Mouse (Mus musculus) intestine, embryonic 14.5 days (tissue): ENCODE results near the gene Lrrc4c. TPM values are rescaled to one million over a fixed set of nuclear protein-coding genes. Genes with fewer than 3 reads are reported as not detected.

Source experiments
- ATAC-seq: fragments of 200-750 bp; cut with Nextera tagmentation; replicated peaks from 2 replicates; pipeline ENCODE4 v1.8.0; 2017; ENCODE audit warnings: low read depth, moderate number of reproducible peaks, moderate TSS enrichment, moderate library complexity; ENCODE audit not compliant: low FRiP score, low TSS enrichment
- DNase-seq: peaks from one replicate; pipeline ENCODE4 v3.0.0-alpha.2; 2018; ENCODE audit warnings: low spot score
- H3K27ac ChIP-seq: fragments of 300-500 bp; sonication (generic); 2 replicates; pipeline ENCODE4 v1.5.1; 2014; ENCODE audit warnings: low read depth, mild to moderate bottlenecking, control low read depth
- H3K27me3 ChIP-seq: fragments of 300-500 bp; sonication (generic); replicated peaks from 2 replicates; pipeline ENCODE4 v1.6.1; 2014; ENCODE audit warnings: low read length, control low read depth; ENCODE audit not compliant: control insufficient read depth, insufficient read depth
- H3K36me3 ChIP-seq: fragments of 300-500 bp; sonication (generic); 2 replicates; pipeline ENCODE4 v1.6.1; 2014; ENCODE audit warnings: low read length, control low read depth; ENCODE audit not compliant: control insufficient read depth, insufficient read depth
- H3K4me1 ChIP-seq: fragments of 300-500 bp; sonication (generic); replicated peaks from 2 replicates; pipeline ENCODE4 v1.6.1; 2014; ENCODE audit warnings: low read length, control low read depth, mixed read lengths; ENCODE audit not compliant: control insufficient read depth, insufficient read depth
- H3K4me2 ChIP-seq: fragments of 300-500 bp; sonication (generic); 2 replicates; pipeline ENCODE4 v1.6.1; 2014; ENCODE audit warnings: low read length
- H3K4me3 ChIP-seq: fragments of 300-500 bp; sonication (generic); 2 replicates; pipeline ENCODE4 v1.5.1; 2014; ENCODE audit warnings: low read depth, low read length, control low read depth, mixed read lengths
- H3K9ac ChIP-seq: fragments of 300-500 bp; sonication (generic); 2 replicates; pipeline ENCODE4 v1.6.1; 2014; ENCODE audit warnings: mild to moderate bottlenecking, low read length
- H3K9me3 ChIP-seq: fragments of 300-500 bp; sonication (generic); 2 replicates; pipeline ENCODE4 v1.6.1; 2016; ENCODE audit warnings: low read length, control low read depth; ENCODE audit not compliant: control insufficient read depth
- WGBS: fragments of 180-500 bp; shearing (Covaris S2); extraction: QIAGEN DNeasy Blood & Tissue Kit; methylation state at CpG from one replicate; pipeline ENCODE4 v1.1.7; 2014; 5-methylcytosine and 5-hydroxymethylcytosine counted together
- polyA plus RNA-seq: library from polyadenylated mRNA; unstranded; fragments of >200 nt; fragmentation: Nextera tagmentation; extraction: Ambion mirVana; gene quantifications from 2 replicates; pipeline ENCODE4 v1.2.1, GENCODE M21; 2014

Lrrc4c gene
- polyA plus RNA-seq, 1 experiment from 2014 or later, result 4.7 TPM

DNA sequence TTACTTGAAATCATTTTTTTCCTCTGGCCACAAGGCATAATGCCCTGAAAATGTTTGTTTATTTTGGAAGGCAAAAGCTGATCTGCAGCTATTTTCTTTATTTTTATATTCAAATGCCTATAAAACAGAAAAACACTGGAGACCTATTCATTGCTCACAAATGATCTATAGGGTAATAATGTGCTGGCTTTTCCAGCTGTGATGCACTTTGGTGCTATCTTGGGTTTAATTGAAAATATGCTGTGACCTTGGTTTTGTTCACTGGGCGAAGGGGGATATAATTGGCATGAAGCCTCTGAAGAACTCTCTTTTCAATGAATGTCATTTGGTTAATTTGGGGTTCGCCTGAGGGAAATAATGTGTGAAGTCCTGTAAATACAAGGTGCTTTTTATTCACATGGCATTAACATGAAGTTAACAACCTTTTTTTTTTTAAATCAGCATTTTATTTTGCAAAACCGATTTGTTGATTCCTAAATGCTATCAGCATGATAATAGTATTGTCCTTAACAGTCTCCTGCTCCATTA, 1286.8 kb downstream of the Lrrc4c start:
- no peak overlapping the region for H3K9ac ChIP-seq
- H3K27ac ChIP-seq, result no peak overlapping the region
- H3K27me3 ChIP-seq, result no peaks in the 10 kb centered on the region
- H3K4me2 ChIP-seq, result no peak overlapping the region
- DNase-seq (no peak), ATAC-seq (no peak)
- H3K9me3 ChIP-seq, result no peaks in the 10 kb centered on the region
- H3K4me3 ChIP-seq, result no peak overlapping the region
- no peaks in the 10 kb centered on the region for H3K36me3 ChIP-seq
- no peaks in the 10 kb centered on the region for H3K4me1 ChIP-seq
- 72% methylated on average over 3 of the region's 3 CpGs for WGBS

DNA sequence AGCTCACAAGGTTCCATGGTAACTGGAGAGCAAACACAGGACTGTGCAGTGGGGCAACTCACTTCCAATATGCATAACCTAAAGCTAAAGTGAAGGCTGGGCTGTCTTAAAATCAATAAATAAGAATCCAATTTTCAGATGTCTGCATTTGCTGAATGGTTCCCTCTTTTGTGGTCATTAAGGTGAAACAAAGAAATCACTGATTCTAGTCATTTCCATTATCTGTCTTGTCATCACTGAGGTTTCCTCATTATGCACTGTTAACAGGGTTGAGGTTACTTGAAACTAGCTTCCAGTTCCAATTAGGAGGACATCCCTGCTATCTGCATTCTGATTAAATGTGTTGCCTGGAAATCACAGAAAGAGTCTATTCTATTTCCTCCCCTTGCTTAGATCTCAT, 1291.5 kb downstream of the Lrrc4c start:
- H3K27ac ChIP-seq, result no peak overlapping the region
- no peaks in the 10 kb centered on the region for H3K4me1 ChIP-seq
- H3K9me3 ChIP-seq, result no peaks in the 10 kb centered on the region

DNA sequence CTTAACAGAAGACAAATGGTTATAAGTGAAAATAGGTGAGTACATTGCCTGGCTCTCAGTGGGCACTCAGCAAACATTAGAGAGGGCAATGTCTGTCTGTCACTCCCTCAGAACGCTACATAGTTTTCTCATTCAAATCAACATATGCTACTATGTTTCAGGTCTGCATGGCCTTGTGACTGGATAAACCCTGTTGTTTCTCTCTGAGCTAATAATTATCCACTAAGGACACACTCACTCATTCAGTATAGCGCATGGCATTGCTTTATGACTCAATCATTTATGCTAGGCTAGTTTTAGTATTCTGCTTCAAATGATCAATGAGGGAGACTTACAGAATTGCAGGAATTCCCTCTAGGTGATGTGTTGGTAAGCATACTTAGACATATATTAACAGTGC, 1292.6 kb downstream of the Lrrc4c start:
- no peaks in the 10 kb centered on the region for H3K4me1 ChIP-seq
- no peak overlapping the region for H3K4me3 ChIP-seq

More for the DNA sequence above, 1291.5 kb downstream of the Lrrc4c start:
- DNase-seq (no peak), ATAC-seq (no peak)
- Histone ChIP-seq H3K4me2 (no peak overlapping the region), H3K9ac (no peak overlapping the region), H3K36me3 (no peaks in the 10 kb centered on the region), H3K27me3 (no peaks in the 10 kb centered on the region), H3K4me3 (no peak overlapping the region)

DNA sequence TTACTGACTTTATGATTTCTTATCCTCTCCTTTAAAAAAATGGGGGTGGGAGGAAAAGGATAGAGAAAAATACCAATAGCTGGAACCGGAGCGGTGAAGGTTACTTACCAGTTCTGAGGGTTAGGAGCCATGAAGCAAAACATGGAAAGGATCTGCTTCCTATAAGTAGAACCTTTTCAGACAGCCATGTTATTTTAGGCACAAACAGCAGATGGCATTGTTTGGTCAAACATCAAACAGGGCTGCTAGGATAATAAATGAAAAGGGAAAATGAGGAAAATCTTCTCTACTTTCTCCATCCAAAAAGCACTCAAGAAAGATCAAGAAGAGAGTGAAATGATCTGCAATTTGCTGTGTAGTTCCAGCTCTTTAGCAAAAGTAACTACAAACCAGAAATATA, 1296.8 kb downstream of the Lrrc4c start:
- no peak overlapping the region for H3K27ac ChIP-seq
- H3K27me3 ChIP-seq, result no peaks in the 10 kb centered on the region
- H3K4me2 ChIP-seq, result no peak overlapping the region
- no peak overlapping the region for H3K4me3 ChIP-seq
- H3K36me3 ChIP-seq, result no peaks in the 10 kb centered on the region
- no peaks in the 10 kb centered on the region for H3K4me1 ChIP-seq
- 67% methylated on average over 2 of the region's 2 CpGs for WGBS
- no peak overlapping the region for H3K9ac ChIP-seq
- ATAC-seq (no peak), DNase-seq (no peak)
- H3K9me3 ChIP-seq, result 0 out of 2 replicates have a peak, but pooled peaks cover under 1% of the 10 kb centered on the region

More for the DNA sequence above, 1292.6 kb downstream of the Lrrc4c start:
- H3K4me2 ChIP-seq, result no peak overlapping the region
- WGBS, result 61% methylated on average over 2 of the region's 2 CpGs
- no peaks in the 10 kb centered on the region for H3K9me3 ChIP-seq
- ATAC-seq (no peak), DNase-seq (no peak)
- H3K9ac ChIP-seq, result no peak overlapping the region
- no peak overlapping the region for H3K27ac ChIP-seq
- H3K36me3 ChIP-seq, result no peaks in the 10 kb centered on the region
- H3K27me3 ChIP-seq, result no peaks in the 10 kb centered on the region

DNA sequence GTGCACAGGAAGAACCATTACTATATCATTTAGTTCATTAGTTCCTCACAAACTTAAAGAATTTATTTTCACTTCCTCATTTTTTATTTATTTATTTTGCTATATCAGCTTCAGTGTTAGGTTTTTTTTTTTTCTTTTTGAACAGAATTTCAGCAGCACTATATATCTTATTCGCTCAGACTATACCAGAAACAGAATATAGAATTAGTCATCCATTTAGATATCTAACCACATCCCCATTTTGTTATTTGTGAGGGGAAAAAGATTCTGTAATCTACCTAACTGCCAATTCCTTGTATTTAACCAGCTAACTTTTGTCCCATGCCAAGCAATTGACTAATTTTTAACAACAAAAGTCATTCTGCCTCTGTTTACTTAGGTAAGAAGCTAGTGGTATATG, 1300.6 kb downstream of the Lrrc4c start:
- Histone ChIP-seq H3K27ac (no peak overlapping the region), H3K27me3 (no peaks in the 10 kb centered on the region), H3K4me2 (no peak overlapping the region), H3K36me3 (no peaks in the 10 kb centered on the region), H3K4me1 (no peaks in the 10 kb centered on the region), H3K9me3 (0 out of 2 replicates have a peak, but pooled peaks cover 5% of the 10 kb centered on the region), H3K4me3 (no peak overlapping the region), H3K9ac (no peak overlapping the region)
- ATAC-seq (no peak), DNase-seq (no peak)
- 87% methylated on average over 1 of the region's 1 CpGs for WGBS

DNA sequence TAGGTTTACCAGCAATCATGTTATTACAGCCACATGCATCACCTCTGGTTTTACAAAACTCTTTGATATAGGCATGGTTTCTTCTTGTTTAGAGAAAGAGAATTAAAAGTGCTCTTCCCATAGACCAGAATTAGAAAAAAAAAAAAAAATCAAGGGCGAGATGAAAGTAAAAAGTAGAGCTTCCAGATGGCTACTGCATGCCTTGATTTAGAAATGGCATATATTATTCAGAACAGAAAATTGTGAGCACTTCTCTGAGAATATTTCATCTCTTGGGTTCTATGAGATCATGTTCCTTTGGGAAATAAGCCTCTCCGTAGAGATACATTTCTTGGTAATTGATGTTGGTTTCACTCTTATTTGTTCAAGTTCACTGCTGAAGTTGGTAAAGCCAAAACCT, 1322.0 kb downstream of the Lrrc4c start:
- no peaks in the 10 kb centered on the region for H3K36me3 ChIP-seq
- 87% methylated on average over 2 of the region's 2 CpGs for WGBS
- no peaks in the 10 kb centered on the region for H3K9me3 ChIP-seq
- DNase-seq, result no peak
- H3K27me3 ChIP-seq, result no peaks in the 10 kb centered on the region
- H3K4me3 ChIP-seq, result no peak overlapping the region
- H3K4me1 ChIP-seq, result no peaks in the 10 kb centered on the region
- H3K27ac ChIP-seq, result no peak overlapping the region
- no peak overlapping the region for H3K4me2 ChIP-seq
- ATAC-seq, result no peak
- no peak overlapping the region for H3K9ac ChIP-seq

DNA sequence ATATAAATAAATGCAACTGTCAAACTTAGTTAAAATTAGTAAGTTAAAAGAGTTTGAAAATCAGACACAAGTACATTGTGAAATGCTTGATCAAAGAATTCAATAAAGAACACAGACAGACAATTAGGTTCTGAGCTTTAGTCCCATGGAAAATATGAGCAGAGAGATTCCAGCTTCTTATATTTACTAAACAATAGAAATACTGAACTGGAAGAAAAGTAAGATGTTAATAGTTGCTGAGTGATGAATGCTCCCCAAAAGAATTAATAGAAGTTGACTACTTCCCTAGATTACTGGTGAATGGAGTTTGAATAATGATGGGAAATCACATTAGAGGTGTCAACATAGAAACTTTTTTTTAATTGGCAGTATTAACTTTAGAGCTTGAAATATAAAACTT, 1323.7 kb downstream of the Lrrc4c start:
- H3K4me2 ChIP-seq, result no peak overlapping the region
- H3K4me3 ChIP-seq, result no peak overlapping the region
- no peak for DNase-seq
- no peaks in the 10 kb centered on the region for H3K36me3 ChIP-seq
- H3K9me3 ChIP-seq, result peaks cover 6% of the 10 kb centered on the region; the same call in 1 of the 2 replicates
- no peaks in the 10 kb centered on the region for H3K27me3 ChIP-seq
- H3K9ac ChIP-seq, result no peak overlapping the region
- no peak overlapping the region for H3K27ac ChIP-seq
- H3K4me1 ChIP-seq, result no peaks in the 10 kb centered on the region
- no peak for ATAC-seq

DNA sequence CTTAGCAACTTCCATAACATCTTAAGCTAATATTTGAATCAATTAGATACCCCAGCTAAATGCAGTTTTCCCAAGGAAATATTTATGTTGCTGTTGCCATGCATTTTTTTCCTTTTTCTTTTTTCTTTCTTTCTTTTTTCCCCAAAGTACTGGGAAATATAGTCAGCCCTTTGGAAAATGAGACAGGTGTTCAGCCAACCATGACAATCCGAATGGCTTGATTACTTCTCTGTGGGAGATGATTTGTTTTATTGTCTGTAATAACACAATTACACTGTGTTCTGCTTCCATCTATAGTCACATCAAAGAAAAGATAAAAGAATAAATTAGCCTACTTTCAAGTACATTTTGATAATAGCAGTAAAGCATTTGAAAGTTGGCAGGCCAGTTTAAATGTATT, 1334.7 kb downstream of the Lrrc4c start:
- no peaks in the 10 kb centered on the region for H3K36me3 ChIP-seq
- no peak overlapping the region for H3K4me3 ChIP-seq
- H3K4me2 ChIP-seq, result no peak overlapping the region
- no peaks in the 10 kb centered on the region for H3K27me3 ChIP-seq
- no peaks in the 10 kb centered on the region for H3K4me1 ChIP-seq
- H3K9ac ChIP-seq, result no peak overlapping the region
- WGBS, result 83% methylated on average over 1 of the region's 1 CpGs
- no peaks in the 10 kb centered on the region for H3K9me3 ChIP-seq
- ATAC-seq (no peak), DNase-seq (no peak)
- H3K27ac ChIP-seq, result no peak overlapping the region
